Mouse (Mus musculus) heart, embryonic 14.5 days (tissue): ENCODE data around the gene Cpne5. TPM values are rescaled to one million over a fixed set of nuclear protein-coding genes. Genes with fewer than 3 reads are reported as not detected.

Experiments used
- ATAC-seq: fragments of 200-750 bp; cut with Nextera tagmentation; 2 replicates; pipeline ENCODE4 v1.8.0; 2017; ENCODE audit warnings: low read depth, moderate TSS enrichment; ENCODE audit not compliant: insufficient number of reproducible peaks, insufficient read depth, low FRiP score
- H3K27ac ChIP-seq, 2 experiments: fragments of 200-500 bp in 1 of 2; fragments of 300-500 bp in 1 of 2; sonication (generic) in 1 of 2; replicated peaks in 1 of 2; 2 replicates each; pipeline ENCODE4 v1.5.1; 2012 to 2014; ENCODE audit warnings: low read depth in 2 of 2, low read length in 2 of 2, control low read depth in 1 of 2, mild to moderate bottlenecking in 1 of 2, mixed read lengths in 1 of 2; ENCODE audit not compliant: control insufficient read depth in 1 of 2, insufficient read depth in 1 of 2
- H3K27me3 ChIP-seq: fragments of 300-500 bp; sonication (generic); 2 replicates; pipeline ENCODE4 v1.6.1; 2014; ENCODE audit warnings: mild to moderate bottlenecking, low read length, control low read depth; ENCODE audit not compliant: control insufficient read depth, insufficient read depth
- H3K36me3 ChIP-seq: fragments of 300-500 bp; sonication (generic); 2 replicates; pipeline ENCODE4 v1.6.1; 2014; ENCODE audit warnings: mild to moderate bottlenecking, control low read depth, low read length, mixed read lengths; ENCODE audit not compliant: control insufficient read depth, insufficient read depth
- H3K4me1 ChIP-seq, 2 experiments: fragments of 200-500 bp in 1 of 2; fragments of 300-500 bp in 1 of 2; sonication (generic) in 1 of 2; 2 replicates each; pipeline ENCODE4 v1.6.1; 2012 to 2014; ENCODE audit warnings: low read length in 2 of 2, control low read depth in 1 of 2, mixed read lengths in 1 of 2; ENCODE audit not compliant: control insufficient read depth in 2 of 2, insufficient read depth in 2 of 2
- H3K4me2 ChIP-seq: fragments of 300-500 bp; sonication (generic); 2 replicates; pipeline ENCODE4 v1.6.1; 2014; ENCODE audit warnings: mild to moderate bottlenecking, low read length
- H3K4me3 ChIP-seq, 2 experiments: fragments of 200-500 bp in 1 of 2; fragments of 300-500 bp in 1 of 2; sonication (generic) in 1 of 2; 2 replicates each; pipeline ENCODE4 v1.5.1; 2012 to 2014; ENCODE audit warnings: low read length in 2 of 2, mild to moderate bottlenecking in 2 of 2, control low read depth in 1 of 2, low read depth in 1 of 2, moderate library complexity in 1 of 2; ENCODE audit not compliant: control insufficient read depth in 1 of 2, insufficient read depth in 1 of 2
- H3K9ac ChIP-seq: fragments of 300-500 bp; sonication (generic); 2 replicates; pipeline ENCODE4 v1.6.1; 2014; ENCODE audit warnings: mild to moderate bottlenecking, low read length
- H3K9me3 ChIP-seq: fragments of 300-500 bp; sonication (generic); 2 replicates; pipeline ENCODE4 v1.6.1; 2016; ENCODE audit warnings: low read length, control low read depth; ENCODE audit not compliant: control insufficient read depth
- WGBS: fragments of 180-500 bp; shearing (Covaris S2); extraction: QIAGEN DNeasy Blood & Tissue Kit; methylation state at CpG from one replicate; pipeline ENCODE4 v1.1.7; 2014; 5-methylcytosine and 5-hydroxymethylcytosine counted together
- polyA plus RNA-seq: library from polyadenylated mRNA; unstranded; fragments of >200 nt; fragmentation: Nextera tagmentation; extraction: Ambion mirVana; gene quantifications from 2 replicates; pipeline ENCODE4 v1.2.1, GENCODE M21; 2014

The Cpne5 gene
- polyA plus RNA-seq, 1 experiment from 2014 or later, result 28.8 TPM

- no peaks in the 10 kb centered on the region for H3K9me3 ChIP-seq
- H3K4me1 ChIP-seq, result no peaks in the 10 kb centered on the region
- no peak for ATAC-seq
- H3K27ac ChIP-seq, result no peak overlapping the region
- no peak overlapping the region for H3K4me3 ChIP-seq
- no peak overlapping the region for H3K4me2 ChIP-seq
- no peak overlapping the region for H3K9ac ChIP-seq
- no peaks in the 10 kb centered on the region for H3K36me3 ChIP-seq
- WGBS, result 78% methylated on average over 10 of the region's 10 CpGs
- peaks cover 18% of the 10 kb centered on the region for H3K27me3 ChIP-seq
Measured at GRCm38 (mm10) chr17:29231109-29231508, 6.9 kb downstream of the Cpne5 start.

DNA sequence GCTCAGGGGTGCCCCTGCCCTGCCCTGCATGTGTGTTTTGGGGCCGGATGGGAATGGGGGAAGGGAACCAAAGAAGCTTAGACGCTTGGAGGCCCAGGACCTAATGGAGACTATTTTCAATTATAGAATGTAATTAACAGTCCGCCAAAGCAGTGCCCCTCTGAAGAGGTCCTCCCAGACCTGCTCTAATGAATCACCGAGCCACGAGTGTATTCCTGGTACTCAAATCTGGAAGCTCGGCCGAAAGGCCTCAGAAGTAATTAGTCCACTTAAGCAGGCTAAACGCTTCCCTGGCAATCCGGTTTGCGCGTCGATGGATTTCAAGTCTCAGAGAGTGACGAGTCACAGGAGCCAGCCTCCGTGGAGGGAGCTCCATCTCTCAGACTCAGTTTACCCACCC, 17.3 kb downstream of the Cpne5 start:
- H3K27me3 ChIP-seq, result no peaks in the 10 kb centered on the region
- no peak for ATAC-seq
- H3K9me3 ChIP-seq, result no peaks in the 10 kb centered on the region
- H3K36me3 ChIP-seq, result no peaks in the 10 kb centered on the region
- H3K4me1 ChIP-seq, result no peaks in the 10 kb centered on the region; a peak in 1 of 4 replicates
- WGBS, result 70% methylated on average over 14 of the region's 14 CpGs
- no peak overlapping the region for H3K9ac ChIP-seq
- no peak overlapping the region for H3K4me3 ChIP-seq
- no peak overlapping the region for H3K27ac ChIP-seq
- no peak overlapping the region for H3K4me2 ChIP-seq

- H3K9me3 ChIP-seq, result no peaks in the 10 kb centered on the region
- WGBS, result 59% methylated on average over 5 of the region's 5 CpGs
- H3K36me3 ChIP-seq, result no peaks in the 10 kb centered on the region
- no peaks in the 10 kb centered on the region for H3K27me3 ChIP-seq
- no peaks in the 10 kb centered on the region; a peak in 1 of 4 replicates for H3K4me1 ChIP-seq
- no peak overlapping the region for H3K4me3 ChIP-seq
- ATAC-seq, result no peak
- no peak overlapping the region for H3K9ac ChIP-seq
- no peak overlapping the region for H3K27ac ChIP-seq
- no peak overlapping the region for H3K4me2 ChIP-seq
Measured at GRCm38 (mm10) chr17:29218017-29218416, 19.9 kb downstream of the Cpne5 start.

- Histone ChIP-seq H3K27ac (no peak overlapping the region), H3K4me2 (no peak overlapping the region), H3K9ac (no peak overlapping the region), H3K4me1 (peaks cover 2 to 9% of the 10 kb centered on the region in 2 experiments; a peak in 3 of 4 replicates), H3K9me3 (0 out of 2 replicates have a peak, but pooled peaks cover 3% of the 10 kb centered on the region), H3K4me3 (no peak overlapping the region), H3K27me3 (no peaks in the 10 kb centered on the region), H3K36me3 (no peaks in the 10 kb centered on the region)
- 70% methylated on average over 7 of the region's 7 CpGs for WGBS
- ATAC-seq, result no peak
Measured at GRCm38 (mm10) chr17:29216078-29216477, 21.9 kb downstream of the Cpne5 start.

- no peak overlapping the region for H3K27ac ChIP-seq
- WGBS, result 72% methylated on average over 10 of the region's 10 CpGs
- no peak for ATAC-seq
Measured at GRCm38 (mm10) chr17:29214655-29215054, 23.3 kb downstream of the Cpne5 start.

GRCm38 (mm10) chr17:29214193-29214456, 23.8 kb downstream of the Cpne5 start:
- Histone ChIP-seq H3K36me3 (no peaks in the 10 kb centered on the region), H3K9me3 (0 out of 2 replicates have a peak, but pooled peaks cover 3% of the 10 kb centered on the region), H3K27ac (no peak overlapping the region), H3K4me2 (no peak overlapping the region), H3K27me3 (no peaks in the 10 kb centered on the region), H3K9ac (no peak overlapping the region), H3K4me3 (no peak overlapping the region), H3K4me1 (peaks cover 2 to 10% of the 10 kb centered on the region in 2 experiments; a peak in 3 of 4 replicates)
- WGBS, result 79% methylated on average over 4 of the region's 4 CpGs
- ATAC-seq, result no peak

More at GRCm38 (mm10) chr17:29214655-29215054, 23.3 kb downstream of the Cpne5 start:
- no peak overlapping the region for H3K4me3 ChIP-seq
- H3K9ac ChIP-seq, result no peak overlapping the region
- no peaks in the 10 kb centered on the region for H3K27me3 ChIP-seq
- 0 out of 2 replicates have a peak, but pooled peaks cover 3% of the 10 kb centered on the region for H3K9me3 ChIP-seq
- no peaks in the 10 kb centered on the region for H3K36me3 ChIP-seq
- peaks cover 2 to 10% of the 10 kb centered on the region in 2 experiments; a peak in 3 of 4 replicates for H3K4me1 ChIP-seq
- no peak overlapping the region for H3K4me2 ChIP-seq

DNA sequence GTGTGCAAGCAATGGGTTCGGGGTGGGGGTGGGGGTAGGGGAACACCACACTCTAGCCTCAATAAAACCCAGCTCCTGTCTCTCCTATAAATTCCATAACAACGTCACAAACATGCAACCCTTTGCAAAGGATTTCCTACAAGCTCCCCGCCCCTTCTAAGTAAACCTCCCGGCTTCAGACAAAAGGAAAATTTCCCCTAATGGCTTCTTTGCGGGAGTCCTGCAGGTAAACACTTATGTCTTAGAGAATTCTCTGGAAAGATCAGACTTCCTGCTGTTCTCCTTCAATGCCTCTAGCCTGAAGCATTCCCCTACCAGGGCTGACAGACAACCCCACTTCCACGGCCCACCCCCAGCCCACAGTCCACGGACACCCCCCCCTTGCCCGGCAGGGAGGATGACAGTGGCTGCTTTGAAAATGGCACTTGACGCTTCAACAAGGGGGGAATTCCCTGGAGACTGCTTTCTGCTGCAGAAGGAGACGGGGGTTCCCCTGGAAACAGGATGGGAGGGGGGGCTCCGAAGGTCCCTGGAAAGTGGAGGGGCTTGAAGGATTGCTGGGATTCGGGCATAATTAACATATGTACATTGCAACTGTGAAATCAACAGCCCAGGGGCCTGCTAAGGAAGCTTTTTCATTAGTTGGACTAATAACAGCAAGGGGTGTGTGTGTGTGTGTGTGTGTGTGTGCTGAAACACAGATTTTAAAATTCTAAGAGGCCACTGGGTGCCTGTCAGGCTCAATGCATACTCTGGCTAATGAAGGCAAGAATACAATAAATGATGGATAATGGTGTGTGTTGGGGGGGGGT, 24.4 kb downstream of the Cpne5 start:
- H3K4me2 ChIP-seq, result no peak overlapping the region
- peaks cover 2 to 10% of the 10 kb centered on the region in 2 experiments; a peak in 3 of 4 replicates for H3K4me1 ChIP-seq
- H3K27ac ChIP-seq, result no peak overlapping the region
- 36% methylated on average over 12 of the region's 12 CpGs for WGBS
- no peak overlapping the region for H3K9ac ChIP-seq
- H3K9me3 ChIP-seq, result 0 out of 2 replicates have a peak, but pooled peaks cover 3% of the 10 kb centered on the region
- H3K36me3 ChIP-seq, result no peaks in the 10 kb centered on the region
- H3K27me3 ChIP-seq, result no peaks in the 10 kb centered on the region
- no peak for ATAC-seq
- no peak overlapping the region for H3K4me3 ChIP-seq
